Mouse (Mus musculus): ENCODE results near the gene Chchd10. TPM values are rescaled to one million over a fixed set of nuclear protein-coding genes. Genes with fewer than 3 reads are reported as not detected.

Chchd10 gene
- polyA plus RNA-seq, 1 experiment from 2014 or later, result 148 TPM

GRCm38 (mm10) chr10:75935680-75936541, 3.0 kb downstream of the Chchd10 start, which contains the start of gene Mmp11:
Mmp11 (minus strand) TSS chr10:75936496.
- Histone ChIP-seq H3K36me3 (replicated peaks; ENCODE audit: control insufficient read depth, insufficient read depth) (no peaks in the 10 kb centered on the region), H3K4me1 (replicated peaks; ENCODE audit: control insufficient read depth, insufficient read depth, low read length) (peaks cover 31% of the 10 kb centered on the region), H3K9me3 (ENCODE audit: control insufficient read depth, low read length) (no peaks in the 10 kb centered on the region), H3K4me3 (replicated peaks; ENCODE audit: low read length) (peak within 1 kb of the TSS; percentile 43), H3K27me3 (ENCODE audit: control insufficient read depth, insufficient read depth, low read length) (peaks cover 11% of the 10 kb centered on the region; the same call in 1 of the 2 replicates), H3K27ac (no peak within 1 kb of the TSS), H3K4me2 (replicated peaks) (peak within 1 kb of the TSS; percentile 69), H3K9ac (peak within 1 kb of the TSS; percentile 58)
- DNase-seq (ENCODE audit: low spot score), result peak; percentile 75
- WGBS, result 1% methylated on average over 51 of the region's 51 CpGs
- peak; percentile 57 for ATAC-seq (ENCODE audit: low FRiP score)

DNA sequence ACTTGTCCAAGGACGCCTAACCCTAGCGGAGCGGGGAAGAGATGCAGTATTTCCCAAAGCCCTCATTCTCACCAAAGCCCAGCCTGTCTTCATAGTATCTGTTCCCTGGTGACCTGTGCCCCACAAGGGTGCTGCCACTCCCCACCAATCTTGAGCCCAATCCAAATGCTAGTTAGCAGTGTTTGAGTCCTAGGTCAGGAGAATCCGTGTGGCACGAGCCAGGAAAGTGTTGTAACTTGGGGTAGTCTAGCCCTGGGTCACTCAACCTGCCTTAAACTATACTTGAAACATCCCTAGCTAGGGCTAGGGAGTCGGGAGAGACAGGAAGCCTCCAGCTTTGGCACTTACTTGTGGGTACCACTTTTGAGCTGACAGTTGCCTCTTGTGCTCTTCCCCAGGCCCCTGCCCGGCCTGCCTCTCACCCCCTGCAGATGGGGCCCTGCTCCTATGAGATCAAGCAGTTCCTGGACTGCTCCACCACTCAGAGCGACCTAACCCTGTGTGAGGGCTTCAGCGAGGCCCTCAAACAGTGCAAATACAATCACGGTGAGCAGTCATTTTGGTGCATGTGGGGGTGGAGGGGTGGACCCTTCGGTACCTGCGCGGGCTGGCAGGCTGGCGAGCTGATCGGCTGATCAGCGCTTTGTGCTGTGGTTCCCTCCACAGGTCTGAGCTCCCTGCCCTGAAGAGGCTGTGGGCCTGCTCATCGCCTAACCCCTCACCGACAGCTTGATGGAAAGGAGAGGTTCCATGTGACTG, 4.2 kb downstream of the Chchd10 start:
- H3K9me3 ChIP-seq (ENCODE audit: control insufficient read depth, low read length), result no peaks in the 10 kb centered on the region
- H3K4me3 ChIP-seq (replicated peaks; ENCODE audit: low read length), result no peak overlapping the region
- peak overlapping the region; percentile 69; the same call in 1 of the 2 replicates for H3K4me2 ChIP-seq (replicated peaks)
- peaks cover 11% of the 10 kb centered on the region; the same call in 1 of the 2 replicates for H3K27me3 ChIP-seq (ENCODE audit: control insufficient read depth, insufficient read depth, low read length)
- H3K36me3 ChIP-seq (replicated peaks; ENCODE audit: control insufficient read depth, insufficient read depth), result no peaks in the 10 kb centered on the region
- H3K4me1 ChIP-seq (replicated peaks; ENCODE audit: control insufficient read depth, insufficient read depth, low read length), result peaks cover 20% of the 10 kb centered on the region
- no peak overlapping the region for H3K9ac ChIP-seq
- ATAC-seq (ENCODE audit: low FRiP score) (no peak), DNase-seq (ENCODE audit: low spot score) (no peak)
- 34% methylated on average over 18 of the region's 18 CpGs for WGBS
- no peak overlapping the region for H3K27ac ChIP-seq

DNA sequence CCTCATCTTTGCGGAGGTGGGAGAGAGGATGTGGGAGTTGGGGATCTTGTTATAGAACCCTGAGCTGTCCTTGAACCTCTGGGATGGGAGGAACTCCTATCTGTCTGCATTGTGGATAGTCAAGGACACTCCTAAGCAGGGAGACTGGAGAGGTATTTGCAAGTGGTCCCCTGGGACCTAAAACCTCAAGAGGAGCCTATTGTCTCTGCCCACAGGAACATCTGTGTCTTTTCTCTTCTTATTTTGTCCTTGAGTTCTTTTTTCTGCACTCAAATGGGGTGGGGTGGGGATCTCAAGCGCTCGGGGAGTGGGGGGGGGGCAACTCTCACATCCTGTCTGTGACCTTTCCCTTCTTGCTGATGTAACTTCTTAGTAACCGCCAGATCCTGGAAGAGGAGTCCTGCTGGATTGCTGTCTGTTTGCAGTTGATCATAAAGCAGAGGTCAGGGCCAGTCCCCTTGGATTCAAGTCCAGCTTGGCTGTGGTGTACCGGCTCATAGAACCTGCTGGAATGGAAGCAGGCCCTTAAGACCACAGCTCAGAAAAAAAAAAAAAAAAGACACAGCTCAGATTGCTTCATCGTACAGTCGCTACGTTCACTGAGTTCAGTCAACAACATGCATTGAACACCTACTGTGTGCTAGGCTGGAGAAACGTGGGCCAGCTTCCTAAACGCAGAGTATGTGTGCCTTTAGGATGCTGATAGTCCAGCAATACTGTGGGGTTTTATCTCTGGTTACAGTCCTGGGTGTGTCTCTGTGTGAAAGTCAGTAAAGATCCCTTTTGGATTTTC, 5.1 kb downstream of the Chchd10 start:
- 52% methylated on average over 10 of the region's 10 CpGs for WGBS
- no peak overlapping the region for H3K27ac ChIP-seq
- H3K4me2 ChIP-seq (replicated peaks), result no peak overlapping the region
- H3K4me1 ChIP-seq (replicated peaks; ENCODE audit: control insufficient read depth, insufficient read depth, low read length), result 0 out of 2 replicates have a peak, but pooled peaks cover 13% of the 10 kb centered on the region
- peaks cover 11% of the 10 kb centered on the region; the same call in 1 of the 2 replicates for H3K27me3 ChIP-seq (ENCODE audit: control insufficient read depth, insufficient read depth, low read length)
- DNase-seq (ENCODE audit: low spot score) (no peak), ATAC-seq (ENCODE audit: low FRiP score) (no peak)
- no peak overlapping the region for H3K9ac ChIP-seq
- H3K9me3 ChIP-seq (ENCODE audit: control insufficient read depth, low read length), result no peaks in the 10 kb centered on the region
- no peaks in the 10 kb centered on the region for H3K36me3 ChIP-seq (replicated peaks; ENCODE audit: control insufficient read depth, insufficient read depth)
- no peak overlapping the region for H3K4me3 ChIP-seq (replicated peaks; ENCODE audit: low read length)

GRCm38 (mm10) chr10:75939481-75940234, 6.7 kb downstream of the Chchd10 start:
- no peak overlapping the region for H3K4me3 ChIP-seq (replicated peaks; ENCODE audit: low read length)
- no peak overlapping the region for H3K9ac ChIP-seq
- no peaks in the 10 kb centered on the region for H3K36me3 ChIP-seq (replicated peaks; ENCODE audit: control insufficient read depth, insufficient read depth)
- H3K9me3 ChIP-seq (ENCODE audit: control insufficient read depth, low read length), result no peaks in the 10 kb centered on the region
- 43% methylated on average over 9 of the region's 9 CpGs for WGBS
- DNase-seq (ENCODE audit: low spot score), result no peak
- H3K27ac ChIP-seq, result no peak overlapping the region
- peaks cover 11% of the 10 kb centered on the region; the same call in 1 of the 2 replicates for H3K27me3 ChIP-seq (ENCODE audit: control insufficient read depth, insufficient read depth, low read length)
- H3K4me2 ChIP-seq (replicated peaks), result no peak overlapping the region
- ATAC-seq (ENCODE audit: low FRiP score), result no peak
- peaks cover 13% of the 10 kb centered on the region; the same call in 1 of the 2 replicates for H3K4me1 ChIP-seq (replicated peaks; ENCODE audit: control insufficient read depth, insufficient read depth, low read length)

DNA sequence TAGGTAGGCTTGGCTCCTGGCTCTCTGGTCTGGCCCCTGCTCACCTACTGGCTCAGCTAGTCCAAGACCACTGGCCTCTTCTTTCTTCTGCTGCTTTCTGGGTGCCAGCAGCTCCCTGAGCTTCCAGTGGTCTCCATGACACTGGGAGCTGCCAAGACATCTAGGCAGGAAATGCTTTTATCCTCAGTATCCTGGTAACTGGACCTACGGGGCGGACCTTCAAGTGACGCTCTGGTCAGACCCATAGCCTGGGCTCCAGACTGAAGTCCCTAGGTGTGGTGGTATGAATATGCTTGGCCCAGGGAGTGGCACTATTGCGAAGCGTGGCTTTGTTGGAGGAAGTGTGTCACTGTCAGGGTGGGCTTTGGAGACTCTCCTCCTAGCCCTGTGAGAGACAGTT, 7.6 kb downstream of the Chchd10 start, which contains the start of gene Gm867:
Gm867 (minus strand) TSS at position 153 of the 400 bp plus-strand sequence.
- no peak within 1 kb of the TSS for H3K4me2 ChIP-seq (replicated peaks)
- no peaks in the 10 kb centered on the region for H3K36me3 ChIP-seq (replicated peaks; ENCODE audit: control insufficient read depth, insufficient read depth)
- 61% methylated on average over 5 of the region's 5 CpGs for WGBS
- H3K9ac ChIP-seq, result no peak within 1 kb of the TSS
- H3K4me1 ChIP-seq (replicated peaks; ENCODE audit: control insufficient read depth, insufficient read depth, low read length), result peaks cover 10% of the 10 kb centered on the region; the same call in 1 of the 2 replicates
- H3K9me3 ChIP-seq (ENCODE audit: control insufficient read depth, low read length), result no peaks in the 10 kb centered on the region
- H3K27ac ChIP-seq, result no peak within 1 kb of the TSS
- no peak within 1 kb of the TSS for H3K4me3 ChIP-seq (replicated peaks; ENCODE audit: low read length)
- ATAC-seq (ENCODE audit: low FRiP score) (no peak), DNase-seq (ENCODE audit: low spot score) (no peak)
- H3K27me3 ChIP-seq (ENCODE audit: control insufficient read depth, insufficient read depth, low read length), result peaks cover 11% of the 10 kb centered on the region; the same call in 1 of the 2 replicates

GRCm38 (mm10) chr10:75941042-75941824, 8.3 kb downstream of the Chchd10 start:
- no peaks in the 10 kb centered on the region for H3K36me3 ChIP-seq (replicated peaks; ENCODE audit: control insufficient read depth, insufficient read depth)
- no peak overlapping the region for H3K27ac ChIP-seq
- H3K9ac ChIP-seq, result no peak overlapping the region
- peaks cover 11% of the 10 kb centered on the region; the same call in 1 of the 2 replicates for H3K27me3 ChIP-seq (ENCODE audit: control insufficient read depth, insufficient read depth, low read length)
- H3K4me3 ChIP-seq (replicated peaks; ENCODE audit: low read length), result no peak overlapping the region
- WGBS, result 61% methylated on average over 9 of the region's 9 CpGs
- no peak overlapping the region for H3K4me2 ChIP-seq (replicated peaks)
- DNase-seq (ENCODE audit: low spot score) (no peak), ATAC-seq (ENCODE audit: low FRiP score) (no peak)
- H3K9me3 ChIP-seq (ENCODE audit: control insufficient read depth, low read length), result no peaks in the 10 kb centered on the region
- H3K4me1 ChIP-seq (replicated peaks; ENCODE audit: control insufficient read depth, insufficient read depth, low read length), result peaks cover 5% of the 10 kb centered on the region; the same call in 1 of the 2 replicates

DNA sequence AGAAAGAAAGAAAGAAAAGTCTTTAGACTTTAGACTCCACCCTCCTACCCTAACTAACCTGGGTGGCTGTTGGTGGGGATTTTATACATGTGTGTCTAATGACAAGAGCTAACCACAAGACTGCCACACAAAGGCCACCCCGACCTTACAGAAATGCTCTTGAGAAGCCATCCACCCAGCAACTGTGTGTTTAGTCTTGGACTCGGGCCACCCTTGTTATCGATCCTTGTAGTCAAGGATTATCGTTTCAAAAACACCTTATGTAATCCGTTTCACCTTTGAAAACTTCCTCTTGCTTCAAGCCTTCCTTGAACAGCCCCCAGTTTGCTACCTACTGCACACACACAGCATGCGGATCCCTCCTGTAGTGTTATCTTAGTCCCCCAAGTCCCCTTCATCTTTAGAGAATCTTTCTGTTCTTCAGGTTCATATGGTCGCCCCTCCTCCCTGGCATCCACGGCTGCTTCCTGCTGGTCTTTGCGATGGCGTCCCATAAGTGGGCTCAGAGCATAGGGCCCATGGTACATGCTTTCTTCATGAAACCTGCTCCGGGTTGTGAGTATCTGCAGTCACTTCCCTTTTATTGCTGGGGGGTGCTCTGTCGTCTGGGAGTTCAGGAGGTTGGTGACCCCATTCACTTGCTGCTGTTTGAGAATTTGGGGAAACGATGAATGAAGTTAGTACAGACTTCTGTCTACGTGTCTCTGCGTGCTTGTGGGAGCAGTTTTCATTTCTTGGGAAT, 10.0 kb downstream of the Chchd10 start, which contains the start of gene Vpreb3:
Vpreb3 (plus strand) TSS at position 322 of the 742 bp plus-strand sequence.
- Histone ChIP-seq H3K4me2 (replicated peaks) (no peak within 1 kb of the TSS), H3K4me3 (replicated peaks; ENCODE audit: low read length) (no peak within 1 kb of the TSS), H3K36me3 (replicated peaks; ENCODE audit: control insufficient read depth, insufficient read depth) (no peaks in the 10 kb centered on the region), H3K9ac (no peak within 1 kb of the TSS), H3K27me3 (ENCODE audit: control insufficient read depth, insufficient read depth, low read length) (no peaks in the 10 kb centered on the region), H3K9me3 (ENCODE audit: control insufficient read depth, low read length) (no peaks in the 10 kb centered on the region), H3K4me1 (replicated peaks; ENCODE audit: control insufficient read depth, insufficient read depth, low read length) (peaks cover 4% of the 10 kb centered on the region; the same call in 1 of the 2 replicates), H3K27ac (no peak within 1 kb of the TSS)
- ATAC-seq (ENCODE audit: low FRiP score) (no peak), DNase-seq (ENCODE audit: low spot score) (no peak)
- WGBS, result 86% methylated on average over 15 of the region's 15 CpGs
